Mouse (Mus musculus) fibroblast of lung, adult 2 months (primary cell): Measurements from ENCODE around the gene Gm5269.

Source experiments
- DNase-seq: peaks from one replicate; pipeline ENCODE4 v3.0.0-alpha.2; 2011; ENCODE audit warnings: low read depth

The Gm5269 gene

DNA sequence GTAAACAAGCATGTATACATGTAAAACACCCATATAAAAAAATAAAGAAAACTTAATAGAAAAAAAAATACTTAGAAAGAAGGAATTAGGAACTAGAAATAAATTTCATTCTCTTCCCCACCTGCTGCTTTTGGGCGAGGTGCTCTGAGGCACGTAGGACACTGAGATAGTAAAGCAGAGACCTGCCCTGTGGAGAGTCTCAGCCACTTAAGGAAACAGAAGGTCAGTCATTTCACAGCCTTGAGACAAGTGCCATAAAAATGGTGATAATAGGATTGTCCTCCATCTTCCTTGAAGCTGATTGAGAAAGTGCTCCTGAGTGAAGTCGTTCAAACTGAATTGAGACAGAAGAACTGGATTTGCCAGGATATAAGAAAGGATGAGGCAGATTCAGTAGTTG lies 12.6 kb downstream of the Gm5269 start:
- no peak for DNase-seq

- no peak for DNase-seq
Measured at GRCm38 (mm10) chr1:45876450-45877198, 13.4 kb downstream of the Gm5269 start.

DNA sequence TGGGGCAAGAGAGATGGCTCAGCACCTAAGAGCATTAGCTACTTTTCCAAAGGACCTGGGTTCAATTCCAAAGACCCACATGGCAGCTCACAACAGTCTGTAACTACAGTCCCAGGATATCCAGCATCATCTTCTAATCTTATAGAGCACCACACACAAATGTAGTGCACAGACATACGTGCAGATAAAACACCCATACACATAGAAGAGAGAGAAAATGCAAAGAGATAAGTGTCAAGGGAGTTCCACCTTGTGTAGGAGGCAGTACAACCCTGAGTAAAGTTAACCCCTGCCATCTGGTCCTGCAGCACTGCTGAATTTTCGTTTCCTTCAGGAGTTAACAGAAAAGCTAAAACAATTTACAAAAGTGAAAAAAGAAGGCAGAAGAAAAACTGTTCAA lies 14.4 kb downstream of the Gm5269 start:
- DNase-seq = no peak

GRCm38 (mm10) chr1:45873250-45873649 lies 16.8 kb downstream of the Gm5269 start:
- DNase-seq = no peak

- no peak for DNase-seq
Measured at GRCm38 (mm10) chr1:45868479-45869137, 21.5 kb downstream of the Gm5269 start.

- no peak for DNase-seq
Measured at GRCm38 (mm10) chr1:45868050-45868449, 22.0 kb downstream of the Gm5269 start.

- DNase-seq = no peak
Measured at GRCm38 (mm10) chr1:45866288-45867018, 23.6 kb downstream of the Gm5269 start.

DNA sequence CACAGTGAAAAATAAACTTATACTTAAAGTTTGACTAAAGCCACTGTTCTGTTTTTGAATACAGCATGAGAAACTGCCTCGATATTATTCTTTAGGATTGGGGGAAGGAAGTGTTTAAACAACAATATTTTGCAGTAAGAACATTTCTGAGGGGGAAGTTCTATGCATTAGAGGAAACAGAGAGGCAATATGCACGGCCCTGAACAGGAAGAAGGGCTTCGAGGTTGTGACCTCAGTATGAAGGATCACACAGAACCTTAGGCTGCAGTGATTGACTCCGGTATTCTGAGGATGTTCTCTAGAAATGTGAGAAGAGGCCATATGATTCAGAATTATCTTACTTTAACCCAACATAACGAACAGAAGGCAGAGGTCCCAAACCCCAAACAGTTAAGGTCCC lies 24.3 kb downstream of the Gm5269 start:
- no peak for DNase-seq

DNA sequence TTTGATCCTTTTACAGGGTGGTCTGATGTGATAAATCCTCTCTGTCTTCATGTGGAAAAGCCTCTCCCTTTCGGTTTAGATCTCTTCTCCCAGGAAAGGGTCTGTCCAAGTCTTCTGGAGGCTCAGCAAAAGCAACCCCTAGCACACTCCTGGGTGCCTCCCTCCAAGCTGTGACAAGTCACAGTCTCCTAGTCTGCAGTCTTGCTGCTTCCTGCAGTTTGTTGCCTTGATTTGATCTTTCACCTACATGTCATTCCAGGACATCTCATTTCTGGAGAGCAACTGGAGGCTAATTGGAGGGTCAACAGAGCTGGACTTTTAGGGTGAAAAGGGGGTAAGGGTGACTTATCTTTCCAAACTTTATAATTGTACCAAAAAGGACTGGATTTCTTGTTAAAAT lies 24.8 kb downstream of the Gm5269 start:
- no peak for DNase-seq

- peak; percentile 52 for DNase-seq
Measured at GRCm38 (mm10) chr1:45864564-45865014, 25.5 kb downstream of the Gm5269 start.

DNA sequence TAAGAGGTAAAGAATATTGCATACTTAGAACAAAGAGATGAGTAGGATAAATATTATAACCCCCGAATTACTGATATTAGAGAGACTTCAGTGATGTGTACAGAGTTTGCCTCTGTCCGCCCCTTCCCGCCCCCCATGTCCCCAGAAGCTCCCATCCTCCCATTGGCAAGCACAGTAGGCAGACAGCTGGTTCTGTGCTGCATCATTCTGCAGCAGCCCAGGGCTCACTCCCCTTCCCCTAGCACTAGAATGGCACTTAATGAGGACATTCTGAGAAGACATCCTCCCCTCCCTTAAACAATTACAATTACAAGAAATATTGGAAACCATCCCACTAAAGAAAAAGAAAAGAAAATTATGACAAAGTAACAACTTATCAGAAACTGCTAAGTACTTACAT lies 26.4 kb downstream of the Gm5269 start:
- no peak for DNase-seq

GRCm38 (mm10) chr1:45861162-45861561 lies 28.9 kb downstream of the Gm5269 start:
- DNase-seq = no peak

DNA sequence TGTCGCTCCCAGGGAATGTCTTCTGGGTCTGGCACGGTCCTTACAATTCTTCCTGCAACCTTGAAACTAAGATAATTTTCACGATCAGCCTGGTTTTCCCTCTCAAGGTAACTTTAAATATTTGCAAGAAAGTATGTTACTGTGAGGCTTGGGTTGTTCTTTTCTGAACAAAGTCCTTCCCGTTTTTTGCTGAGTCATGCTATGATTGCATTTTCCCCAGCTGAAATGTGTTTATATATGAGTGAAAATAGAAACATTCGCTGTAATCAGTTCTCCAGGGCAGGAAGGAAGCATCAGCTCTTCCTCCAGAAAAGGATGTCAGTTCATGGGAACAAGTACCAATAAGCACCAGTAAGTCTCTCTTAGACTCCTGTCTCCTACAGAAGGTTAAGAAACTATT lies 29.7 kb downstream of the Gm5269 start:
- DNase-seq = no peak

DNA sequence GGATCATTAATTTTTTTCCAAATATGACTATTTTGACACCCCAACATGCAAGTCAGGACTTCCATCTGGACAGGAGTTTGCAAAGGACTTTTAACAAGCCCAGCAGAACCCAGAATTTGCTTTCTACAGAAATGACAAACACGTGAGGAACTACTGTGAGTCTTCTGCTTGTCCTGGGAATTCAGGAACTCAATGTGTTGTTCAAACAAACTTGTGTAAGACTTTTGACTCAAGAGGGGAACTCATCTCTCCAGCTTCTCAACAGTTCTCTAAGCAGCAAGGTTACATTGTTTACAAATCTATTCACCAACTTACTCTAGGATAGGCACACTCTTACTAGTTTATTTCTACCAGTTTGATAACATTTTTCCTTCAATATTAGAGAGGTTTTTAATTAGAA lies 32.0 kb downstream of the Gm5269 start:
- DNase-seq = no peak

- DNase-seq = no peak
Measured at GRCm38 (mm10) chr1:45845466-45845865, 44.6 kb downstream of the Gm5269 start.
